Mouse (Mus musculus) small intestine, adult 2 months (tissue): ENCODE data around the gene Prdm16.

ENCODE experiments used
- CTCF ChIP-seq: fragments of 200-500 bp; IDR thresholded peaks from 2 replicates; pipeline ENCODE4 v1.5.1; 2012; ENCODE audit warnings: low read depth, mild to moderate bottlenecking, control low read depth, inconsistent platforms, low read length, moderate library complexity, mixed read lengths; ENCODE audit not compliant: insufficient replicate concordance, insufficient read length; ENCODE audit errors: extremely low read depth
- POLR2A ChIP-seq: fragments of 200-500 bp; IDR thresholded peaks from 2 replicates; pipeline ENCODE4 v1.6.1; 2012; ENCODE audit warnings: low read depth, mild to moderate bottlenecking, control low read depth, inconsistent platforms, low read length, moderate library complexity

DNA sequence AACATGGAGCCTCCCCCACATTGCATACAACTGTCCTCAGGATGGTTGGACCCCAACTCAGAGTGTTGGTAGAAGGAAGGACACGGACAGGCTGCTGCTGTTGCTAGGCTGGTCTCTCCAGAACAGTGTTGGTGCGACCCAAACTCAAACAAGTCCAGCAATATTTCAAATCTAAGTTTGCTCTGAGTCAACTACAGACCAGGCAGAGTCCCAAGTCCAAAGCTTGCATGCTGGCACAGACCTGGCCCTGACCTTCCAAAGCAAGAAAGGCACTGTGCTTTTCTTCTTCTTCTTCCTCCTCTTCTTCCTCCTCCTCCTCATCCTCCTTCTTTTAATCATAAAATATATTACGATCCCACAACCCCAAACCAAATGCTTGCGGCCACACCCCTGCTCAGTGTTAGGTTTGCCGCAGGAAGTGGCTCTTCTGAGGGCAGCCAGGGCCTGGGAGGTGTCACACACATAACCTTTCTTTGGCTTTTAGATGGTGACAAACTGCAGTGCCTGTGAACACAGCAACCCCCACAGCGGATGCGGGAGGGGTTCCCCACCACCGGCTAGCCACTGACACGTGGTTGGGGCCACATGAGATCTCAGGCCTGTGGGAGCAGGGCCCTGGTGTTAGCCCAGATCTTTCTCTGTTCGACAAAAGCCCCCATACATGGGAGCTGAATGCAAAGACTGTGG lies 260.6 kb downstream of the Prdm16 start:
- no peak for TF ChIP-seq POLR2A
- TF ChIP-seq CTCF = no peak
